Mouse (Mus musculus): Measurements from ENCODE around the gene Pdcd2l. TPM values are rescaled to one million over a fixed set of nuclear protein-coding genes. Genes with fewer than 3 reads are reported as not detected.

Pdcd2l gene
- polyA plus RNA-seq, 1 experiment from 2014 or later: 63.3 TPM

Other genes starting within 250 kb of the Pdcd2l start
- gene Scgb2b27, start 182.7 kb downstream of the Pdcd2l start, polyA plus RNA-seq (2015; fragmentation: Nextera tagmentation; extraction: Ambion mirVana): not detected in 2 replicates
- not detected in 2 replicates for gene Scgb1b27, start 175.2 kb downstream of the Pdcd2l start, polyA plus RNA-seq (2015; fragmentation: Nextera tagmentation; extraction: Ambion mirVana)
- not detected in 2 replicates for gene Scgb1b30, start 101.2 kb downstream of the Pdcd2l start, polyA plus RNA-seq (2015; fragmentation: Nextera tagmentation; extraction: Ambion mirVana)
- 3.2 and 3.4 TPM in 2 replicates for gene Wtip, start 63.4 kb downstream of the Pdcd2l start, polyA plus RNA-seq (2015; fragmentation: Nextera tagmentation; extraction: Ambion mirVana)
- gene Uba2, start 27.1 kb downstream of the Pdcd2l start, polyA plus RNA-seq (2015; fragmentation: Nextera tagmentation; extraction: Ambion mirVana): 126 and 144 TPM in 2 replicates
- gene Gpi1, start 33.7 kb upstream of the Pdcd2l start, polyA plus RNA-seq (2015; fragmentation: Nextera tagmentation; extraction: Ambion mirVana): 448 and 487 TPM in 2 replicates
- gene Gm6096, start 54.4 kb upstream of the Pdcd2l start, polyA plus RNA-seq (2015; fragmentation: Nextera tagmentation; extraction: Ambion mirVana): not detected in 2 replicates
- 22.7 and 23.5 TPM in 2 replicates for gene 4931406P16Rik, start 116.9 kb upstream of the Pdcd2l start, polyA plus RNA-seq (2015; fragmentation: Nextera tagmentation; extraction: Ambion mirVana)
- gene Lsm14a, start 196.7 kb upstream of the Pdcd2l start, polyA plus RNA-seq (2015; fragmentation: Nextera tagmentation; extraction: Ambion mirVana): 65.1 and 66.2 TPM in 2 replicates